Mouse (Mus musculus) kidney, adult 18-20 months (tissue): ENCODE data around the gene Arhgap22.

Experiments
- DNase-seq: peaks from one replicate; pipeline ENCODE4 v3.0.0; 2021

Arhgap22 gene

GRCm38 (mm10) chr14:33287920-33288319 is 74.1 kb downstream of the Arhgap22 start:
- no peak for DNase-seq

GRCm38 (mm10) chr14:33290038-33290437 is 76.2 kb downstream of the Arhgap22 start:
- no peak for DNase-seq

- DNase-seq: no peak
Observed at GRCm38 (mm10) chr14:33294488-33294887, 80.7 kb downstream of the Arhgap22 start.

GRCm38 (mm10) chr14:33296698-33297341 is 83.0 kb downstream of the Arhgap22 start:
- no peak for DNase-seq

GRCm38 (mm10) chr14:33300591-33300990 is 86.8 kb downstream of the Arhgap22 start:
- DNase-seq: no peak

GRCm38 (mm10) chr14:33303348-33303819 is 89.6 kb downstream of the Arhgap22 start:
- DNase-seq: peak; percentile 74

- no peak for DNase-seq
Observed at GRCm38 (mm10) chr14:33305645-33306281, 91.9 kb downstream of the Arhgap22 start.

- no peak for DNase-seq
Observed at GRCm38 (mm10) chr14:33310719-33311118, 96.9 kb downstream of the Arhgap22 start.

- no peak for DNase-seq
Observed at GRCm38 (mm10) chr14:33312309-33312708, 98.5 kb downstream of the Arhgap22 start.

GRCm38 (mm10) chr14:33313624-33314023 is 99.8 kb downstream of the Arhgap22 start:
- peak; percentile 52 for DNase-seq

- peak; percentile 13 for DNase-seq
Observed at GRCm38 (mm10) chr14:33314160-33314559, 100.3 kb downstream of the Arhgap22 start.

- DNase-seq: no peak
Observed at GRCm38 (mm10) chr14:33315111-33315510, 101.3 kb downstream of the Arhgap22 start.

GRCm38 (mm10) chr14:33315771-33316170 is 101.9 kb downstream of the Arhgap22 start:
- DNase-seq: no peak

GRCm38 (mm10) chr14:33317946-33318345 is 104.1 kb downstream of the Arhgap22 start:
- no peak for DNase-seq

- peak; percentile 86 for DNase-seq
Observed at GRCm38 (mm10) chr14:33319541-33320521, 106.0 kb downstream of the Arhgap22 start.

GRCm38 (mm10) chr14:33320856-33321255 is 107.0 kb downstream of the Arhgap22 start:
- DNase-seq: peak; percentile 83

- peak; percentile 85 for DNase-seq
Observed at GRCm38 (mm10) chr14:33322661-33323088, 108.8 kb downstream of the Arhgap22 start.

GRCm38 (mm10) chr14:33324556-33324955 is 110.7 kb downstream of the Arhgap22 start:
- DNase-seq: no peak

GRCm38 (mm10) chr14:33328369-33328768 is 114.5 kb downstream of the Arhgap22 start:
- no peak for DNase-seq

GRCm38 (mm10) chr14:33329297-33329805 is 115.5 kb downstream of the Arhgap22 start:
- no peak for DNase-seq

GRCm38 (mm10) chr14:33330986-33331385 is 117.2 kb downstream of the Arhgap22 start:
- no peak for DNase-seq

GRCm38 (mm10) chr14:33331627-33332026 is 117.8 kb downstream of the Arhgap22 start:
- DNase-seq: no peak

- DNase-seq: no peak
Observed at GRCm38 (mm10) chr14:33333833-33334232, 120.0 kb downstream of the Arhgap22 start.
